Mouse (Mus musculus) CH12.LX (cell line): ENCODE measurements around the gene Efnb1. TPM values are rescaled to one million over a fixed set of nuclear protein-coding genes. Genes with fewer than 3 reads are reported as not detected.

Experiments
- DNase-seq: peaks from one replicate; pipeline ENCODE4 v3.0.0-alpha.2; 2013; ENCODE audit errors: extremely low read depth
- H3K27ac ChIP-seq: 2 replicates; pipeline ENCODE4 v1.5.1; 2012; ENCODE audit warnings: low read depth, mild to moderate bottlenecking, control low read depth, moderate library complexity; ENCODE audit not compliant: insufficient read depth
- H3K27me3 ChIP-seq: replicated peaks from 2 replicates; pipeline ENCODE3; 2012; ENCODE audit warnings: inconsistent platforms
- H3K36me3 ChIP-seq, 2 experiments: replicated peaks in 1 of 2; 2 replicates each; pipeline versions ENCODE3 to v1.6.1; 2012; ENCODE audit warnings: inconsistent platforms in 1 of 2, low read length in 1 of 2, mild to moderate bottlenecking in 1 of 2, mixed read lengths in 1 of 2, moderate library complexity in 1 of 2; ENCODE audit not compliant: control insufficient read depth in 1 of 2, insufficient read depth in 1 of 2
- H3K4me1 ChIP-seq, 2 experiments: 2 replicates each; pipeline ENCODE4 v1.6.1; 2012; ENCODE audit warnings: inconsistent platforms in 1 of 2, moderate library complexity in 1 of 2; ENCODE audit not compliant: insufficient read depth in 2 of 2, control insufficient read depth in 1 of 2
- H3K4me2 ChIP-seq: 2 replicates; pipeline ENCODE4 v1.6.1; 2012; ENCODE audit warnings: low read depth, mild to moderate bottlenecking, control low read depth; ENCODE audit not compliant: poor library complexity, insufficient read depth, severe bottlenecking
- H3K4me3 ChIP-seq, 3 experiments: fragments of 150-350 bp in 1 of 3; sonication (generic) in 1 of 3; replicated peaks in 1 of 3; 2 replicates each; pipeline versions ENCODE3 to v1.5.1; 2011 to 2012; ENCODE audit warnings: low read depth in 2 of 3, low read length in 2 of 3, mild to moderate bottlenecking in 2 of 3, moderate library complexity in 2 of 3, control low read depth in 1 of 3, improper control_type of control experiment in 1 of 3, inconsistent platforms in 1 of 3, mixed read lengths in 1 of 3; ENCODE audit not compliant: poor library complexity in 1 of 3
- H3K79me2 ChIP-seq: replicated peaks from 2 replicates; pipeline ENCODE4 v1.6.1; 2012; ENCODE audit warnings: mild to moderate bottlenecking, moderate library complexity; ENCODE audit not compliant: control insufficient read depth, poor library complexity, insufficient read depth, severe bottlenecking; ENCODE audit errors: extremely low read depth
- H3K9ac ChIP-seq: 2 replicates; pipeline ENCODE4 v1.6.1; 2012; ENCODE audit warnings: low read depth, mild to moderate bottlenecking, control low read depth, moderate library complexity; ENCODE audit not compliant: insufficient read depth
- H3K9me3 ChIP-seq: replicated peaks from 2 replicates; pipeline ENCODE3; 2012; ENCODE audit warnings: low read length, inconsistent platforms, mixed read lengths
- BHLHE40 ChIP-seq: IDR thresholded peaks from 2 replicates; pipeline ENCODE4 v1.6.1; 2011; ENCODE audit warnings: mild to moderate bottlenecking, low read depth, low read length, improper control_type of control experiment
- CHD1 ChIP-seq: IDR thresholded peaks from 2 replicates; pipeline ENCODE4 v1.6.1; 2012; ENCODE audit warnings: low read depth, low read length, improper control_type of control experiment, inconsistent platforms
- CTCF ChIP-seq, 2 experiments: IDR thresholded peaks in 1 of 2; conservative IDR thresholded peaks in 1 of 2; 2 replicates each; pipeline ENCODE4 v1.5.1; 2011 to 2012; ENCODE audit warnings: low read depth in 2 of 2, low read length in 2 of 2, improper control_type of control experiment in 1 of 2, inconsistent platforms in 1 of 2, mild to moderate bottlenecking in 1 of 2, moderate library complexity in 1 of 2
- ELF1 ChIP-seq: IDR thresholded peaks from 2 replicates; pipeline ENCODE4 v1.6.1; 2014; ENCODE audit warnings: low read depth, mild to moderate bottlenecking, inconsistent platforms, low read length, improper control_type of control experiment
- IRF4 ChIP-seq: IDR thresholded peaks from 2 replicates; pipeline ENCODE4 v1.6.1; 2014; ENCODE audit warnings: low read depth, mild to moderate bottlenecking, inconsistent platforms, low read length, improper control_type of control experiment
- JUND ChIP-seq: conservative IDR thresholded peaks from 2 replicates; pipeline ENCODE4 v1.6.1; 2011; ENCODE audit warnings: low read depth, low read length, improper control_type of control experiment
- KAT2A ChIP-seq: IDR thresholded peaks from 2 replicates; pipeline ENCODE4 v1.6.1; 2012; ENCODE audit warnings: low read length, improper control_type of control experiment, inconsistent platforms; ENCODE audit not compliant: insufficient replicate concordance
- MAFK ChIP-seq: IDR thresholded peaks from 2 replicates; pipeline ENCODE4 v1.6.1; 2011; ENCODE audit warnings: low read length, improper control_type of control experiment; ENCODE audit not compliant: insufficient replicate concordance
- MEF2A ChIP-seq: IDR thresholded peaks from 2 replicates; pipeline ENCODE4 v1.6.1; 2014; ENCODE audit warnings: low read depth, mild to moderate bottlenecking, inconsistent platforms, low read length, improper control_type of control experiment, borderline replicate concordance
- MXI1 ChIP-seq: IDR thresholded peaks from 2 replicates; pipeline ENCODE4 v1.6.1; 2011; ENCODE audit warnings: mild to moderate bottlenecking, low read depth, low read length, improper control_type of control experiment
- MYC ChIP-seq: IDR thresholded peaks from 2 replicates; pipeline ENCODE4 v1.6.1; 2011; ENCODE audit warnings: low read depth, mild to moderate bottlenecking, improper control_type of control experiment, low read length
- NELFE ChIP-seq: IDR thresholded peaks from 2 replicates; pipeline ENCODE4 v1.6.1; 2011; ENCODE audit warnings: low read depth, low read length, improper control_type of control experiment
- POLR2A ChIP-seq: IDR thresholded peaks from 2 replicates; pipeline ENCODE4 v1.6.1; 2011; ENCODE audit warnings: low read depth, mild to moderate bottlenecking, improper control_type of control experiment, low read length
- POLR2AphosphoS2 ChIP-seq: IDR thresholded peaks from 2 replicates; pipeline ENCODE4 v1.6.1; 2011; ENCODE audit warnings: low read depth, low read length, improper control_type of control experiment
- RCOR1 ChIP-seq: conservative IDR thresholded peaks from 2 replicates; pipeline ENCODE4 v1.6.1; 2012; ENCODE audit warnings: low read depth, mild to moderate bottlenecking, inconsistent platforms, low read length, improper control_type of control experiment
- TBP ChIP-seq: conservative IDR thresholded peaks from 2 replicates; pipeline ENCODE4 v1.6.1; 2011; ENCODE audit warnings: low read depth, low read length, improper control_type of control experiment
- TCF12 ChIP-seq: IDR thresholded peaks from 2 replicates; pipeline ENCODE4 v1.6.1; 2014; ENCODE audit warnings: low read depth, mild to moderate bottlenecking, inconsistent platforms, low read length, improper control_type of control experiment
- ZNF384 ChIP-seq: IDR thresholded peaks from 2 replicates; pipeline ENCODE4 v1.6.1; 2012; ENCODE audit warnings: low read depth, low read length, improper control_type of control experiment, inconsistent platforms
- dilution Hi-C: fragments of 300-500 bp; cut with MboI; formaldehyde crosslinking; loops from 2 replicates; pipeline ENCODE4 v1.14.3; 2020; ENCODE audit warnings: low sequenced_read_pairs; ENCODE audit not compliant: extremely low pct_unique_long_range_greater_than_20kb, extremely low pct_ligation_motif_present
- in situ Hi-C: fragments of 300-500 bp; cut with MboI; formaldehyde crosslinking; loops from 3 replicates; pipeline ENCODE4 v1.14.3; 2019; ENCODE audit warnings: low sequenced_read_pairs, low pct_ligation_motif_present, low pct_unique_long_range_greater_than_20kb, mixed read lengths
- polyA plus RNA-seq: library from polyadenylated mRNA; unstranded; fragments of >175 nt; gene quantifications from 2 replicates; pipeline ENCODE4 v1.2.1, GENCODE M21; 2012; ENCODE audit warnings: low read depth; ENCODE audit not compliant: insufficient read length
- total RNA-seq, 2 experiments: library from RNA; depleted of rRNA; stranded (reverse); fragments of 300-350 nt in 1 of 2; fragments of >200 nt in 1 of 2; gene quantifications; 2 replicates each; pipeline ENCODE4 v1.2.3; 2012 to 2014

The Efnb1 gene
- total and polyA plus RNA-seq, 3 experiments, result 1.2 to 1.8 (median 1.4) TPM

DNA sequence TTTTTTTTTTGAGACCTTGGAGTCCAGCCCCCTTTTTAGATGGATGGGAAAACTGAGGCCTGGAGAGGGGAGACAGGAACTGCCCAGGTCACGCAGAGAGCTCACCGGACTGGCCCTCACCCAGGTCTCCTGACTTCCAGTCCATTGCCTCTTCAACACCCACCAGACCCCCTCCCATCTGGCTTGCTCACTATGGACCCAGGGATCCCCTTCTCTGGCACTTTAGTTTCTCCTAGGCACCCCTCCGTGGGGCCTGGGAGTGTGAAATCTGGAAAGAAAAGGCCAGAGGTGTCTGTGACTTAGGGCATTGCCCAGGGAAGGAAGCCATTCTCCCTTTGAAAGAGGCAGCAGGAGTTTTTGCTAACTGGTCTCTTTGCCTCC lies 17.3 kb downstream of the Efnb1 start:
- peaks cover 0 to 10% of the 10 kb centered on the region in 2 experiments; a peak in 2 of 4 replicates for H3K4me1 ChIP-seq
- in situ Hi-C loops, result no loop called here
- no peaks in the 10 kb centered on the region for H3K79me2 ChIP-seq
- H3K9ac ChIP-seq, result no peak overlapping the region
- TF ChIP-seq MAFK (no peak), MXI1 (no peak), POLR2A (no peak), MEF2A (no peak), ZNF384 (no peak), BHLHE40 (no peak), JUND (no peak)
- no peak for DNase-seq
- H3K27me3 ChIP-seq, result no peaks in the 10 kb centered on the region
- dilution Hi-C loops, result no loop called here
- H3K27ac ChIP-seq, result no peak overlapping the region
- no peak overlapping the region for H3K4me2 ChIP-seq
- H3K9me3 ChIP-seq, result peaks cover 3% of the 10 kb centered on the region
- no peaks in the 10 kb centered on the region for H3K36me3 ChIP-seq
- H3K4me3 ChIP-seq, result no peak overlapping the region

DNA sequence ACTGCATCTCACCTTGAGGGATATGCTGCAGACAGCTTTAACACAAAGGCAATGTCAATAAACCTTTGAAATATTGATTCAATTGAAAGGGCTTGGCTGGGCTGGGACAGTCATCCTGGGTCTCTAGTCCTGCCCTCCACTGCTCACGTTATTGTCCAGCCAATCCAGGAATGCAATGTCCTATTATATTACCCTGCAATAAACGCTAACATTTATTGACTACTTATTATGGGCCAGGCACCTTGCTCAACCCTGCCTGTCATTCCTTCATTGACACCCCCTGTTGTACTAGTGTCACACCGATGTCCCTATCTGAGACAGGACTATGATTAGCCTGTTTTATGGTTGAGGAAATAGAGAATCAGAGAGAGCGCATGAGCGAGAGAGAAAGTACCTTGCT lies 18.4 kb downstream of the Efnb1 start:
- dilution Hi-C loops, result no loop called here
- H3K4me3 ChIP-seq, result no peak overlapping the region
- TF ChIP-seq CHD1 (no peak), MEF2A (no peak), MYC (no peak), RCOR1 (no peak), TBP (no peak), ELF1 (no peak), TCF12 (no peak), POLR2AphosphoS2 (no peak), BHLHE40 (no peak), NELFE (no peak), CTCF (conservative IDR thresholded peaks at IDR 0.05 in 1 of 2, IDR thresholded peaks at IDR 0.05 in 1 of 2; ENCODE audit: low read depth in 2 of 2, low read length in 2 of 2) (no peak)
- TF ChIP-seq, all 38 proteins: peak for 0
- Histone ChIP-seq H3K4me2 (no peak overlapping the region), H3K27ac (no peak overlapping the region), H3K9ac (no peak overlapping the region), H3K36me3 (no peaks in the 10 kb centered on the region), H3K79me2 (no peaks in the 10 kb centered on the region), H3K4me1 (peaks cover 0 to 3% of the 10 kb centered on the region in 2 experiments; a peak in 1 of 4 replicates), H3K27me3 (no peaks in the 10 kb centered on the region), H3K9me3 (peaks cover 3% of the 10 kb centered on the region)
- in situ Hi-C loops, result no loop called here
- no peak for DNase-seq

DNA sequence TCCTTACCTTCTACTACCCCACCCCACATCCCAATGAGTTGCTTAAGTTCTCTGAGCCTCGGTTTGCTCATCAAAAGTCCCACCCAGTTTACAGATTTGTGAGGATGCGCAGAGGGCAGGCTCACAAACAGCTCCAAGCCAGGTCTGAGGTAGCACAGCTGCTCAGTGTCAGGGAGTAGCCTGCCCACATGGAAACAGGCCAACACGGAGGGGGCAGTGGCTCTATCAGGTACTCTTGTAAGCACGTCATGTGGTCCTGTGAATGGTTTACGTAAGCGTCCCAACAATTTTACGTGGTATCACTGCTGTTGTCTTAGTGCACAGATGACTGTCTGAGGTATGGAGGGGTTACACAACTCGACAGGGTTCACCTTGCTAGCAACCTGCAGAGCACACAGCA lies 23.1 kb downstream of the Efnb1 start:
- DNase-seq, result no peak
- in situ Hi-C loops (no loop called here), dilution Hi-C loops (no loop called here)
- Histone ChIP-seq H3K4me1 (peaks cover 0 to 3% of the 10 kb centered on the region in 2 experiments; a peak in 2 of 4 replicates), H3K27ac (no peak overlapping the region), H3K27me3 (no peaks in the 10 kb centered on the region), H3K4me3 (no peak overlapping the region), H3K9ac (no peak overlapping the region), H3K79me2 (no peaks in the 10 kb centered on the region), H3K9me3 (peaks cover 2% of the 10 kb centered on the region), H3K36me3 (no peaks in the 10 kb centered on the region), H3K4me2 (no peak overlapping the region)
- TF ChIP-seq IRF4 (no peak), KAT2A (no peak)
